Mouse (Mus musculus): ENCODE measurements around the gene Cdh22.

DNA sequence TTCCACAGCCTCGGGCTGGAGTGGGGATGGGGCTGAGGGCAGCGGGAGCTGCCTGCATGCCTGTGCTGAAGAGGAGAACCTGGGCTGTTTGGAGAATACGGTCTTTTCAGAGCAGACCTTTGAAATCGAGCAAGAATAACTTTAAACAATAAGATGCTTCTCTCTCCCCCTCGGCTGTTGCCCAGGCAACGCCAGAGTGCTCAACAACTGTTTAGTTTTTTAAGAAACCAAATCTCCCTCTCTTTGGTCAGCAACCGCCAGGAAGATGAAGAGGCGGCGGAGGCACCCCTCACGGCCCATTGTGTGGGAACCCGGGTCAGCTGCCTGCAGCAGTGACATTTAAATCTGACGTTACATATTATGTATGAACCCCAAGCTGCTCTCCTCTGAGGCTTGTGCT is 32.1 kb upstream of the Cdh22 start:
- no peak for TF ChIP-seq CTCF (IDR thresholded peaks at IDR 0.05; ENCODE audit: low read depth)
- no peak for TF ChIP-seq EP300 (optimal IDR thresholded peaks at IDR 0.05)
